Mouse (Mus musculus) stomach, embryonic 16.5 days (tissue): ENCODE measurements around the gene Gm2115. TPM values are rescaled to one million over a fixed set of nuclear protein-coding genes. Genes with fewer than 3 reads are reported as not detected.

Source experiments
- ATAC-seq: fragments of 200-750 bp; cut with Nextera tagmentation; 2 replicates; pipeline ENCODE4 v1.8.0; 2017; ENCODE audit warnings: moderate number of reproducible peaks, moderate TSS enrichment; ENCODE audit not compliant: insufficient read depth, low FRiP score
- H3K27ac ChIP-seq: fragments of 300-500 bp; sonication (generic); 2 replicates; pipeline ENCODE4 v1.5.1; 2014; ENCODE audit warnings: low read length
- H3K27me3 ChIP-seq: fragments of 300-500 bp; sonication (generic); 2 replicates; pipeline ENCODE4 v1.6.1; 2014; ENCODE audit warnings: low read length, control low read depth, mixed read lengths; ENCODE audit not compliant: control insufficient read depth, insufficient read depth
- H3K36me3 ChIP-seq: fragments of 300-500 bp; sonication (generic); 2 replicates; pipeline ENCODE4 v1.6.1; 2014; ENCODE audit warnings: low read length; ENCODE audit not compliant: control insufficient read depth, insufficient read depth
- H3K4me1 ChIP-seq: fragments of 300-500 bp; sonication (generic); 2 replicates; pipeline ENCODE4 v1.6.1; 2014; ENCODE audit warnings: low read length, control low read depth, mixed read lengths; ENCODE audit not compliant: control insufficient read depth, insufficient read depth
- H3K4me2 ChIP-seq: fragments of 300-500 bp; sonication (generic); 2 replicates; pipeline ENCODE4 v1.6.1; 2014; ENCODE audit warnings: low read depth, low read length, mixed read lengths
- H3K4me3 ChIP-seq: fragments of 300-500 bp; sonication (generic); replicated peaks from 2 replicates; pipeline ENCODE4 v1.5.1; 2014; ENCODE audit warnings: mild to moderate bottlenecking, low read length
- H3K9ac ChIP-seq: fragments of 300-500 bp; sonication (generic); 2 replicates; pipeline ENCODE4 v1.6.1; 2014; ENCODE audit warnings: low read length
- H3K9me3 ChIP-seq: fragments of 300-500 bp; sonication (generic); replicated peaks from 2 replicates; pipeline ENCODE4 v1.6.1; 2016; ENCODE audit warnings: low read length, control low read depth; ENCODE audit not compliant: control insufficient read depth
- WGBS: fragments of 180-500 bp; shearing (Covaris S2); extraction: QIAGEN DNeasy Blood & Tissue Kit; methylation state at CpG from one replicate; pipeline ENCODE4 v1.1.7; 2014; 5-methylcytosine and 5-hydroxymethylcytosine counted together
- polyA plus RNA-seq: library from polyadenylated mRNA; unstranded; fragments of >200 nt; fragmentation: Nextera tagmentation; extraction: Ambion mirVana; gene quantifications from 2 replicates; pipeline ENCODE4 v1.2.1, GENCODE M21; 2015

The Gm2115 gene
- 3.3 and 3.4 TPM in 2 replicates for polyA plus RNA-seq

DNA sequence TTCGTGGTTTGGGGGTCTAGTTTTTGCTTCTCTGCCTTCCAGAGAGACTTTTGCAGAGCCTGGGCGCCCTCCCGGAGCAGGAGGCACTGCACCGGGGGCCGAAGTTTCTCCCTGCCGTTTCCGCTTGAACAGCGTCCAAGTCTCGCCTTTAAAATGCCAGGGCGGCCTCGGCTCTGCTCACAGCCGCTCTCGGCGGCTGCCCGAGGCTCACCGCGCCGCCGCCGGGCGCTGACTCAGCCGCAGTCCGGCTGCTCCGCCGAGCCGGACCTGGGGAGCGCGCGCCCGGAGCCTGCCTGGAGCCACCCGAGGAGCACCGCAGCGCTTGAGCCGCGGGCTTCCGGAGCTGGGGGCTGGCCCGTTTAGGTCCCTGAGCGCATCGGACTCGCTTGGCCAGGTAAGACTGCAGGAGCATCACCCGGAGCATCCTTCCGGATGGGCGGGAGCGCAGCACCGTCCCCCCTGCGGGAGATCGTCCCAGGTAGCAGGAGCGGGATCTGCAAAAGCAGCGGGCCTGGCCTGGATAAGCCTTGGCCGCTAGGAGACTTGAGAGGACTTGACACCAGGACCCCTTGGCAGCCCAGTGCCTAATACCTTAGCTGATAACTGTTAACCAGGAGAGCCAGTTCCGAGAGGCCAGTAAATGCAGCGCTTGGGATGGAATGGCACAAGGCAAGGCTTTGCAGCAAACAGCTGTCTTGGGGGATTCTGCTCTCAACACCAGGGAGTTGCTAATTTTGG is at the start of gene Gm2115:
Gene Gm2115, plus strand, starts transcription at position 159 of the 738 bp plus-strand sequence.
- Histone ChIP-seq H3K4me1 (peaks cover 17% of the 10 kb centered on the region), H3K27me3 (peaks cover 14% of the 10 kb centered on the region), H3K36me3 (no peaks in the 10 kb centered on the region), H3K27ac (no peak within 1 kb of the TSS), H3K9ac (peak within 1 kb of the TSS; percentile 70), H3K4me3 (peak within 1 kb of the TSS; percentile 52), H3K4me2 (peak within 1 kb of the TSS; percentile 78), H3K9me3 (no peaks in the 10 kb centered on the region)
- peak; percentile 84; the same call in 1 of the 2 replicates for ATAC-seq
- 2% methylated on average over 52 of the region's 52 CpGs for WGBS

DNA sequence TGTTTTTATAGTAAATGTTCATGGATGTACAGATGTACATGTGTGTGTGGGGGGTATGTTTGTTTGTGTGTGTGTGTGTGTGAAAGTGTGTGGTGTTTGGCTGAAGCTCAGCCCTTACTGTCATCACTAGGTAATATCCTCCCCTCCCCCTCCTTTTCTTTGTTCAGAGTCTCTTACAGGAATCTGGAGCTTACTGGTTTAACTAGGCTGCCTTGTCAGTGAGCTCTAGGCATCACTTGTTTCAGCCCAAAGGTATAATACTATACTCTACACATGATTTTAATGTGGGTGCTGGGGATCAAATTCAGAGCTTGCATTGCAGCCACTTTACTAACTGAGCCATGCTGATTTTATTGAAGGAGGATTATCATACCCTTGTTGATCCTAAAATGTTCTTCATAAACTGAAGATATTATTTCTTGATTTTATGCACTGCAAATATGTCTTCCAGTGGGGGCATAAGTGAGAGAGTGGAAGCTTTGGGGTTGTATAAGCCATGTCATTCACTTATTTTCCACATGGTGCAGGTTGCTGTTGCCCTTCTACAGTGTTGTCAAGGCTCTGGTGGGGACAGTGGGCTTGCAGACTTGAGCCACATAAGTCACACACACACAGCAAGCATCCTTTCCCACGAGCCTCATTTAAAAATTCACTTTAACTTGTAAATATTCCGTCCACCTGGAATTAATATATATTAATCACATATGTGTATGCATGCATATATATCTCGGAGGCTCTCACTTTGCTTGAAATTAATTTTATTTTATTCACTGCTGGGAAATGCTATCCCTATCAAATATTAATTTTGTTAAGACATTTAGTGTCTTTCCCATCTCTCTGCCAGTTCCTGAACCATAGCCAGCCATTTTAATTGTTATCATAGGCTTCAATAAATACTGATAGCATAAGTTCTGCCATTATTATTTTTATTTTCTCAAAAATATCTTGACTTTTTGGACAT is 45.0 kb upstream of the Gm2115 start:
- H3K4me3 ChIP-seq: no peak overlapping the region
- no peak overlapping the region for H3K4me2 ChIP-seq
- no peaks in the 10 kb centered on the region for H3K27me3 ChIP-seq
- WGBS: 67% methylated on average over 3 of the region's 3 CpGs
- no peaks in the 10 kb centered on the region for H3K36me3 ChIP-seq
- H3K9ac ChIP-seq: no peak overlapping the region
- ATAC-seq: no peak
- H3K27ac ChIP-seq: no peak overlapping the region
- H3K9me3 ChIP-seq: no peaks in the 10 kb centered on the region
- no peaks in the 10 kb centered on the region for H3K4me1 ChIP-seq

DNA sequence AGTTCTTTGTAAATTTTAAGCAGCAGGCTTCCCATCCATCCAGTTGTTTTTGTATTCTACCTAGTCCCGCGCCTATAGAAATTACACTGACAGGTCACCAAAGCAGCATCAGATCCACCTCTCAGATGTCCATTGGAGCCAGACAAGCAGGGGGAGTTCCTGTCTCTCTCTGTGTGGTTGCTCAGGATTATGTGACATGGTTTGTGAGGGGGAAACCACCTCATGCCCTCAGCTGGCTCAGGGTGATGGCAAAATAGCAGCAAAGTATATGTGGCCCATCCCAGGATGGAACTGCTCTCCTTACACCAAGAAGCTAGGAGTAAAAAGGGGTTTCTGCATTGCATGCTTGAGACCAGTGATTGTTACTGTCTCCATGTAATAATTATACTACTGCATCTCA is 42.3 kb upstream of the Gm2115 start:
- no peak for ATAC-seq
- no peaks in the 10 kb centered on the region for H3K27me3 ChIP-seq
- H3K4me2 ChIP-seq: no peak overlapping the region
- no peaks in the 10 kb centered on the region for H3K4me1 ChIP-seq
- no peak overlapping the region for H3K4me3 ChIP-seq
- H3K36me3 ChIP-seq: no peaks in the 10 kb centered on the region
- no peaks in the 10 kb centered on the region for H3K9me3 ChIP-seq
- no peak overlapping the region for H3K9ac ChIP-seq
- WGBS: 81% methylated on average over 2 of the region's 2 CpGs
- no peak overlapping the region for H3K27ac ChIP-seq

DNA sequence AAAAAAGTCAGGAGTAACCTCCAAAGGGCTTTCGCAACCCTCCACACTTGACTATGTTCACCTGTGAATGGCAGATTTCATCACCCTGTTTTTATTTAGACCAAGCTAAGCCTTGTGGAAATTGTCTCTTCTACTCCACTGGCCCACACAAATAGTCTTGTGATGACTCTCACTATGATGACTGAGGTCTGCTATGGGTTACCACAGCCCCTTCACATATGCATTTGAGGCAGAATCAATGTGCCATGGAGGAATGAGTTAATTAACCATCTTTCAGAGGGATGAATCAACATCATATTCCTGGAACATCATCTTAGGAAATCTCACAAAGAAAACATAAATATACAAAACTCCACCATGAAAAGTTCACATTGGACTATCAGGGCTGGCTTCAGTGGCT is 25.6 kb upstream of the Gm2115 start:
- H3K27me3 ChIP-seq: no peaks in the 10 kb centered on the region
- no peak for ATAC-seq
- no peak overlapping the region for H3K27ac ChIP-seq
- H3K4me2 ChIP-seq: no peak overlapping the region
- no peak overlapping the region for H3K9ac ChIP-seq
- H3K9me3 ChIP-seq: no peaks in the 10 kb centered on the region
- H3K36me3 ChIP-seq: no peaks in the 10 kb centered on the region
- 91% methylated on average over 1 of the region's 1 CpGs for WGBS
- no peaks in the 10 kb centered on the region for H3K4me1 ChIP-seq
- H3K4me3 ChIP-seq: no peak overlapping the region

DNA sequence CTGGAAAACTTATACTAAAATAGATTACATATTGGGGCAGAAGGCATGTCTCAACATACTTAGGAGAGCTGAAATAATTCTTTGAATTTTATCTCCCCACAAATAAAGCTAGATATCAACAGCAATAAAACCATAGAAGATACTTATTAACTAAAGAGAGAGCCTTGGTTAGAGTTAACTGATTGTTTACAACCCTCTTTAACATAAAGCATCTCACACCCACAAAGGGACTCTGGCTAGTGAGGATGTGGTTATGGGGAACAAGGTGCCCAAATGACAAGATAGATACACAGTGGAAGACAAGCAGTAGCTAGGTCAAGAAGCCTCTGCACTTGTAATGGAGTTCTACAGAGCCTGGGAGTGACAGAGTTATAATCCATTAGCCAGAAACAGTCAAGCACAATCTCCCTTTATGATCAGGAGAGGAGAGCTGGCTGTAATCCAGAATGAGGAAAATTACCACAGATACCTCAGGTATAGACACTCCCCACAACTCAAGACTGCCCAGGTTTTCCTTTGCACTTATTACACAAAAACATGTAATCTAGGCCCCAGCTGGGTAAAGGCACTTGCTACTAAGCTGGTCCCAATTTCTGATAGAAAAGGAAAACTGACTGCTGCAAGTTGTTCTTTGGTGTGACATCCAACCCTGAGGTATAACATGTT is 10.1 kb upstream of the Gm2115 start:
- Histone ChIP-seq H3K4me1 (no peaks in the 10 kb centered on the region), H3K9me3 (no peaks in the 10 kb centered on the region)
- ATAC-seq: no peak

DNA sequence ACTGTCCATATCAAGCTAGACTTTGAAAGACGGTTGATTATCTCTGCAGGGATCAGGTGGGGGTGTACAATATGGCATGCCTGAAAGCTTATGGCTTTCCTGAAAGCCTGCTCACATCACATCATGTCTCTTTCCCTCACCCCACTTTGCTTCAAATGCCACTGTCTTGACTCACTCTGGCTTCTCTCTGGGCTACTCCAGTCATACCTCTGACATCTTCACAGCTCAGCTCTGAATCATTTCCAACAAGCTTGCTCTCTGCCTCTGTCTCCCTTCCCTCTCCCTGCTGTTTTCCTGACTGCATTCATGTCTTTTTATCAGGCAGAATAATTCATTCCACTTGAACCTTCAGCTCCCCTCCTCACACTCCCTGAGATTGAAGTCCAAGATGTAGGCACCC is 7.4 kb upstream of the Gm2115 start:
- no peak overlapping the region for H3K9ac ChIP-seq
- no peak overlapping the region for H3K27ac ChIP-seq
- 61% methylated on average over 1 of the region's 1 CpGs for WGBS
- H3K27me3 ChIP-seq: no peaks in the 10 kb centered on the region
- no peaks in the 10 kb centered on the region for H3K36me3 ChIP-seq
- H3K4me3 ChIP-seq: no peak overlapping the region
- H3K4me1 ChIP-seq: no peaks in the 10 kb centered on the region
- no peak overlapping the region for H3K4me2 ChIP-seq
- no peaks in the 10 kb centered on the region for H3K9me3 ChIP-seq
- no peak for ATAC-seq

More for the DNA sequence above, 10.1 kb upstream of the Gm2115 start:
- Histone ChIP-seq H3K9ac (no peak overlapping the region), H3K27ac (no peak overlapping the region), H3K27me3 (no peaks in the 10 kb centered on the region), H3K4me3 (no peak overlapping the region), H3K36me3 (no peaks in the 10 kb centered on the region), H3K4me2 (no peak overlapping the region)

DNA sequence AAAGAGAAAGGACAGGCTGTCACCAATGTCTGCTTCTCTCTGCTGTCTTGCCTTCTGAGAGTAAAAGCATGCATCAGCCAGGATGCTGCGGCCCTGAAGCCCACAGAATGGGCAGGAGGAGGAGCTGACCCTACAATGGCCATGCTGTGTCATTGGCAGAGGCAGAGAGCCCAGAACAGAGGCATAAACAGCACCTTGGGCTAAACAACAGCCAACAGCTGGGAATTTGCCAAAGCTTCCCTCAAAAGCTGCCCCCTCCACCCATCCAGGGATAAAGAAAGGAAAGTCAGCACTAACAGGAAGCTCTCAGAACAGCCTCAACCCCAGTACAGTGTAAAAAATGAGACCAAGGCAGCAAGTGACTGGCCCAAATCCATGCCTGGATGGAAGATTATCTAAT is 6.3 kb upstream of the Gm2115 start:
- no peak overlapping the region for H3K4me2 ChIP-seq
- H3K36me3 ChIP-seq: no peaks in the 10 kb centered on the region
- 36% methylated on average over 1 of the region's 1 CpGs for WGBS
- H3K4me1 ChIP-seq: no peaks in the 10 kb centered on the region
- no peaks in the 10 kb centered on the region for H3K9me3 ChIP-seq
- ATAC-seq: no peak
- no peak overlapping the region for H3K9ac ChIP-seq
- H3K27me3 ChIP-seq: no peaks in the 10 kb centered on the region
- H3K27ac ChIP-seq: no peak overlapping the region
- no peak overlapping the region for H3K4me3 ChIP-seq

DNA sequence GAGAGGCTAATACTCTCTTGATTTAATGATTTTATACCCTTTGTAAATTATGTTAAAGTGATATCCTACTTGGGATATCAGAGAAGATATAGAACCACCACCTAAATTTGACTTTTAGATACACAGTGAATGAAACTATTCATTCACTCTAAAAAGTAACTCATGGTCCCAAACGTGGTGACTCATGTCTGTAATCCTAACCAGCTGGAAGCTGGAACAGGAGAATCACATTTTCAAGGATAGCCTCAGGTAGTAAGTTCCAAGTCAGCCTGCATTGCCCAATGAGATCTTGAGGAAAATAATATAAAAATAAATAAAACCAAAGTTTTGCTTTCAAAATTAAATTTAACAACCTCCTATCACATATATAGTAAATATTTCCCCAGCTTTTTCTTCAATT is 2.6 kb upstream of the Gm2115 start:
- Histone ChIP-seq H3K27me3 (peaks cover 14% of the 10 kb centered on the region), H3K27ac (no peak overlapping the region), H3K4me3 (no peak overlapping the region), H3K9ac (no peak overlapping the region), H3K36me3 (no peaks in the 10 kb centered on the region), H3K9me3 (no peaks in the 10 kb centered on the region), H3K4me2 (no peak overlapping the region), H3K4me1 (peaks cover 16% of the 10 kb centered on the region)
- 39% methylated on average over 1 of the region's 1 CpGs for WGBS
- ATAC-seq: no peak

DNA sequence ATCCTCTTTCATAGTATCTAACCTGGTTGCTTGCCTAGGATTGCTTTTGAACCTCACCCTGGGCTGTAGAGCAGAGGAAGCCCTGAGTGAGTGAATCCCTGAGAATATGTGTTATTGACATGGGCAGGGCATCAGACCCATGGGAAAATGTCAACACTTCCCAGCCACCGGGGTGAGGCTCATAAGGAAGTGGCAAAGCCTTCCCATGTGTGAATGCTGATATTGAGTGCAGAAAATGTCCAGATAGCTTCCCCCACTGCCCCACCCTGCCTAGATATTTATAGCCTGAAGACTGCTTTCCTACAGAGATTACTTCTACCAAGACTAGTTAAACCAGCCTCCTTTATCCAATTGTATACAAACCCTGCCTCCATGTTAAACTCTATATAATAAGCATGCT is 4.0 kb downstream of the Gm2115 start:
- 0 out of 2 replicates have a peak, but pooled peaks have one; percentile 49 for ATAC-seq

More for the DNA sequence above, 4.0 kb downstream of the Gm2115 start:
- no peak overlapping the region for H3K4me3 ChIP-seq
- H3K4me2 ChIP-seq: no peak overlapping the region
- H3K9me3 ChIP-seq: no peaks in the 10 kb centered on the region
- H3K9ac ChIP-seq: no peak overlapping the region
- H3K4me1 ChIP-seq: peaks cover 17% of the 10 kb centered on the region
- WGBS: 44% methylated on average over 1 of the region's 1 CpGs
- H3K36me3 ChIP-seq: no peaks in the 10 kb centered on the region
- peaks cover 14% of the 10 kb centered on the region for H3K27me3 ChIP-seq
- no peak overlapping the region for H3K27ac ChIP-seq
